10 mouse cellular contexts compared by ENCODE assay signal in the genomic region with DNA sequence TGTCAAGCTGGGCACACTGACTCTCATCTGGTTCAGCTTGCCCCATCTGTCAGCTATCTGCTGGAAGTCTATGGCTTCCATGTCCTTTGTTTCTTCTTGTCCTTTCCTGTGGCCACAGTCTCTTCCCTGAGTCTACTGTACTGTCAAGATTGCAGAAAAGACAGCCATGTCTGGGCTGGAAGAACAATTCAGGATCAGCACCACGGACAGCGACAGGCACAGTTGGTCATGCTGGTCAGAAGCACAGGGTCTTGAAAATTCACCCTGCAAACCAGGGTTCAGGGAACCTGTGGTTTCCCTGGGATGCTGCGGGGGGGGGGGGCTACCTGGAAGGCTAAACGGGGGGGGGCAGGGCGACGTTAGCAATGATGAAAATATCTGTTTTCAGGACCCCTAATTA. TPM values are rescaled to one million over a fixed set of nuclear protein-coding genes. Genes with fewer than 3 reads are reported as not detected.
DNase-seq lines count a peak whose midpoint lies in the region; ATAC-seq and TF ChIP-seq lines count a peak whose summit lies in the region.
"Had no signal": no experiment of that assay in that cellular context is flagged by ENCODE, and none has a peak within 500 bp of the region (broad histone marks: within the 10 kb centered on the region; RNA-seq: fewer than 3 reads in every experiment).

No protein-coding gene starts in this region.

- peak; percentile 84 for DNase-seq in hindbrain, embryonic 11.5 days (ENCODE audit: low spot score)
- DNase-seq in A20 (ENCODE audit: low read depth, low spot score) (peak; percentile 47), ZHBTc4 (ENCODE audit: low read depth, low spot score) (peak; percentile 79)
- DNase-seq in hindbrain, embryonic 14.5 days (ENCODE audit: low spot score): peak; percentile 70
- DNase-seq in left cerebral cortex, adult 8-10 months (ENCODE audit: low spot score in 2 of 2): no peak

- H3K4me3 ChIP-seq in hindbrain, embryonic 11.5 days (ENCODE audit: low read depth, low read length): no peak overlapping the region
- no peak overlapping the region for H3K4me3 ChIP-seq in hindbrain, embryonic 13.5 days
- H3K4me3 ChIP-seq in hindbrain, embryonic 14.5 days (replicated peaks; ENCODE audit: low read length): no peak overlapping the region
- H3K4me3 ChIP-seq in olfactory bulb, adult 2 months (ENCODE audit: insufficient read depth, low read depth, low read length): no peak overlapping the region
- H3K4me3 ChIP-seq in heart, embryonic 11.5 days (ENCODE audit: low read depth, low read length): no peak overlapping the region
- H3K4me3 ChIP-seq: neural tube, embryonic 12.5 days had no signal

- no peaks in the 10 kb centered on the region for H3K9me3 ChIP-seq in hindbrain, embryonic 11.5 days (ENCODE audit: control insufficient read depth, low read length)
- H3K9me3 ChIP-seq in hindbrain, embryonic 13.5 days: no peaks in the 10 kb centered on the region
- no peaks in the 10 kb centered on the region for H3K9me3 ChIP-seq in hindbrain, embryonic 14.5 days (ENCODE audit: control insufficient read depth, low read length)
- no peaks in the 10 kb centered on the region for H3K9me3 ChIP-seq in heart, embryonic 11.5 days (replicated peaks; ENCODE audit: control insufficient read depth, low read length)
- H3K9me3 ChIP-seq: neural tube, embryonic 12.5 days had no signal

- H3K27ac ChIP-seq in hindbrain, embryonic 11.5 days (ENCODE audit: low read depth, low read length): no peak overlapping the region
- H3K27ac ChIP-seq in hindbrain, embryonic 13.5 days: no peak overlapping the region
- H3K27ac ChIP-seq in hindbrain, embryonic 14.5 days: no peak overlapping the region
- H3K27ac ChIP-seq in olfactory bulb, adult 2 months (ENCODE audit: insufficient read depth, low read depth, low read length): peak overlapping the region; percentile 98
- no peak overlapping the region for H3K27ac ChIP-seq in heart, embryonic 11.5 days (ENCODE audit: low read depth, low read length)
- H3K27ac ChIP-seq: neural tube, embryonic 12.5 days had no signal

- H3K36me3 ChIP-seq in hindbrain, embryonic 11.5 days (ENCODE audit: control insufficient read depth, insufficient read depth, low read length): no peaks in the 10 kb centered on the region
- no peaks in the 10 kb centered on the region for H3K36me3 ChIP-seq in hindbrain, embryonic 13.5 days
- H3K36me3 ChIP-seq in hindbrain, embryonic 14.5 days (replicated peaks; ENCODE audit: control insufficient read depth, insufficient read depth): no peaks in the 10 kb centered on the region
- H3K36me3 ChIP-seq in heart, embryonic 11.5 days (ENCODE audit: control insufficient read depth, insufficient read depth, low read length): no peaks in the 10 kb centered on the region
- H3K36me3 ChIP-seq: neural tube, embryonic 12.5 days had no signal

- TF ChIP-seq CTCF in olfactory bulb, adult 2 months (IDR thresholded peaks at IDR 0.05; ENCODE audit: insufficient read depth, low read depth, low read length): no peak

- peaks cover 5% of the 10 kb centered on the region; the same call in 1 of the 2 replicates for H3K4me1 ChIP-seq in hindbrain, embryonic 11.5 days (replicated peaks; ENCODE audit: control insufficient read depth, insufficient read depth, low read length)
- H3K4me1 ChIP-seq in hindbrain, embryonic 13.5 days (replicated peaks): peaks cover 28% of the 10 kb centered on the region
- H3K4me1 ChIP-seq in hindbrain, embryonic 14.5 days (replicated peaks; ENCODE audit: control insufficient read depth, insufficient read depth, low read length): 0 out of 2 replicates have a peak, but pooled peaks cover under 1% of the 10 kb centered on the region
- H3K4me1 ChIP-seq in olfactory bulb, adult 2 months (ENCODE audit: control insufficient read depth, insufficient read depth, low read length): peaks cover 38% of the 10 kb centered on the region
- no peaks in the 10 kb centered on the region for H3K4me1 ChIP-seq in heart, embryonic 11.5 days (ENCODE audit: control insufficient read depth, insufficient read depth, low read length)

- H3K27me3 ChIP-seq in hindbrain, embryonic 11.5 days (ENCODE audit: control insufficient read depth, insufficient read depth, low read length): peaks cover 2% of the 10 kb centered on the region; the same call in 1 of the 2 replicates
- H3K27me3 ChIP-seq in hindbrain, embryonic 13.5 days: peaks cover 21% of the 10 kb centered on the region
- H3K27me3 ChIP-seq in hindbrain, embryonic 14.5 days (ENCODE audit: control insufficient read depth, insufficient read depth, low read length): no peaks in the 10 kb centered on the region
- H3K27me3 ChIP-seq in heart, embryonic 11.5 days (ENCODE audit: control insufficient read depth, insufficient read depth, low read length): peaks cover 15% of the 10 kb centered on the region

- H3K9ac ChIP-seq in hindbrain, embryonic 11.5 days (ENCODE audit: low read depth, low read length): no peak overlapping the region
- H3K9ac ChIP-seq in hindbrain, embryonic 13.5 days: no peak overlapping the region
- H3K9ac ChIP-seq in hindbrain, embryonic 14.5 days: no peak overlapping the region
- H3K9ac ChIP-seq in heart, embryonic 11.5 days (ENCODE audit: low read depth, low read length): no peak overlapping the region
- H3K9ac ChIP-seq: neural tube, embryonic 12.5 days had no signal

- no peak overlapping the region for H3K4me2 ChIP-seq in hindbrain, embryonic 11.5 days (replicated peaks; ENCODE audit: low read depth, low read length)
- H3K4me2 ChIP-seq in hindbrain, embryonic 13.5 days: no peak overlapping the region
- no peak overlapping the region for H3K4me2 ChIP-seq in hindbrain, embryonic 14.5 days (replicated peaks)
- no peak overlapping the region for H3K4me2 ChIP-seq in heart, embryonic 11.5 days
- H3K4me2 ChIP-seq: neural tube, embryonic 12.5 days had no signal

- no peak for ATAC-seq in hindbrain, embryonic 11.5 days (ENCODE audit: low FRiP score)
- no peak for ATAC-seq in hindbrain, embryonic 13.5 days (ENCODE audit: low FRiP score)
- ATAC-seq in hindbrain, embryonic 14.5 days (ENCODE audit: low FRiP score): no peak
- no peak for ATAC-seq in heart, embryonic 11.5 days (replicated peaks; ENCODE audit: insufficient number of reproducible peaks, low FRiP score, low TSS enrichment)

- no peak for TF ChIP-seq POLR2A in olfactory bulb, adult 2 months (IDR thresholded peaks at IDR 0.05; ENCODE audit: insufficient read depth, low read depth, low read length)

- under 1% methylated on average over 6 of the region's 6 CpGs for WGBS in hindbrain, embryonic 11.5 days
- WGBS in hindbrain, embryonic 13.5 days: 5% methylated on average over 6 of the region's 6 CpGs
- 5% methylated on average over 6 of the region's 6 CpGs for WGBS in hindbrain, embryonic 14.5 days
- WGBS in olfactory bulb, adult 2 months: 7% methylated on average over 6 of the region's 6 CpGs
- WGBS in heart, embryonic 11.5 days (ENCODE audit: insufficient replicate concordance): 0% methylated on average over 6 of the region's 6 CpGs

RNA-seq across cellular contexts. Expression of a gene that starts 9.4 kb away (rescaled TPM):
- 0.14 and 0.74 TPM in 2 replicates for polyA plus RNA-seq in hindbrain, embryonic 11.5 days (2014; fragmentation: Nextera tagmentation; extraction: Ambion mirVana)
- polyA plus RNA-seq in hindbrain, embryonic 13.5 days (2015; fragmentation: Nextera tagmentation; extraction: Ambion mirVana): 0.34 and 0.39 TPM in 2 replicates
- 0.80 and 0.86 TPM in 2 replicates for polyA plus RNA-seq in hindbrain, embryonic 14.5 days (2014; fragmentation: Nextera tagmentation; extraction: Ambion mirVana)
- polyA plus RNA-seq in olfactory bulb, adult 2 months (2012; ENCODE audit: insufficient read depth, insufficient read length, low replicate concordance, missing spikeins): not detected in 2 replicates
- 10 to 100 TPM; 64.3 to 80.9 (median 66.4) TPM for total RNA-seq in left cerebral cortex, adult 8-10 months (2022)
- polyA plus RNA-seq in heart, embryonic 11.5 days (2014; fragmentation: Nextera tagmentation; extraction: Ambion mirVana): 0.01 TPM in 1 of 2 replicates, not detected in the other
- polyA plus RNA-seq: heart, embryonic 16.5 days had no signal

RNA-seq across cellular contexts. Expression of a gene that starts 13.5 kb away (rescaled TPM):
- polyA plus RNA-seq in hindbrain, embryonic 11.5 days (2014; fragmentation: Nextera tagmentation; extraction: Ambion mirVana): 68.0 and 71.4 TPM in 2 replicates
- polyA plus RNA-seq in hindbrain, embryonic 13.5 days (2015; fragmentation: Nextera tagmentation; extraction: Ambion mirVana): 74.7 and 75.9 TPM in 2 replicates
- polyA plus RNA-seq in hindbrain, embryonic 14.5 days (2014; fragmentation: Nextera tagmentation; extraction: Ambion mirVana): 75.0 and 83.7 TPM in 2 replicates
- polyA plus RNA-seq in olfactory bulb, adult 2 months (2012; ENCODE audit: insufficient read depth, insufficient read length, low replicate concordance, missing spikeins): not detected in 2 replicates
- total RNA-seq in left cerebral cortex, adult 8-10 months (2022): 10 to 100 TPM; 32.5 to 39.3 (median 38.4) TPM
- 48.1 and 53.8 TPM in 2 replicates for polyA plus RNA-seq in heart, embryonic 11.5 days (2014; fragmentation: Nextera tagmentation; extraction: Ambion mirVana)

RNA-seq across cellular contexts. Expression of a gene that starts 22.6 kb away (rescaled TPM):
- polyA plus RNA-seq in hindbrain, embryonic 11.5 days (2014; fragmentation: Nextera tagmentation; extraction: Ambion mirVana): 140 and 145 TPM in 2 replicates
- polyA plus RNA-seq in hindbrain, embryonic 13.5 days (2015; fragmentation: Nextera tagmentation; extraction: Ambion mirVana): 115 and 118 TPM in 2 replicates
- 102 and 115 TPM in 2 replicates for polyA plus RNA-seq in hindbrain, embryonic 14.5 days (2014; fragmentation: Nextera tagmentation; extraction: Ambion mirVana)
- polyA plus RNA-seq in olfactory bulb, adult 2 months (2012; ENCODE audit: insufficient read depth, insufficient read length, low replicate concordance, missing spikeins): not detected in 2 replicates
- 100 to 1,000 TPM in 3 of 4 experiments, 10 to 100 TPM in 1; 98.1 to 118 (median 107) TPM for total RNA-seq in left cerebral cortex, adult 8-10 months (2022)
- polyA plus RNA-seq in heart, embryonic 11.5 days (2014; fragmentation: Nextera tagmentation; extraction: Ambion mirVana): 90.2 and 94.4 TPM in 2 replicates

RNA-seq across cellular contexts. Expression of a gene that starts 42.0 kb away (rescaled TPM):
- polyA plus RNA-seq in hindbrain, embryonic 11.5 days (2014; fragmentation: Nextera tagmentation; extraction: Ambion mirVana): not detected in 2 replicates
- not detected in 2 replicates for polyA plus RNA-seq in hindbrain, embryonic 13.5 days (2015; fragmentation: Nextera tagmentation; extraction: Ambion mirVana)
- not detected in 2 replicates for polyA plus RNA-seq in hindbrain, embryonic 14.5 days (2014; fragmentation: Nextera tagmentation; extraction: Ambion mirVana)
- polyA plus RNA-seq in olfactory bulb, adult 2 months (2012; ENCODE audit: insufficient read depth, insufficient read length, low replicate concordance, missing spikeins): not detected in 2 replicates
- total RNA-seq in left cerebral cortex, adult 8-10 months (2022): 10 to 100 TPM in 2 of 4 experiments, 1 to 10 TPM in 2; 6.0 to 10.8 (median 9.5) TPM
- polyA plus RNA-seq in heart, embryonic 11.5 days (2014; fragmentation: Nextera tagmentation; extraction: Ambion mirVana): not detected in 2 replicates

RNA-seq across cellular contexts. Expression of a gene that starts 43.8 kb away (rescaled TPM):
- polyA plus RNA-seq in hindbrain, embryonic 11.5 days (2014; fragmentation: Nextera tagmentation; extraction: Ambion mirVana): 38.5 and 39.1 TPM in 2 replicates
- 36.9 and 37.7 TPM in 2 replicates for polyA plus RNA-seq in hindbrain, embryonic 13.5 days (2015; fragmentation: Nextera tagmentation; extraction: Ambion mirVana)
- polyA plus RNA-seq in hindbrain, embryonic 14.5 days (2014; fragmentation: Nextera tagmentation; extraction: Ambion mirVana): 36.4 and 38.6 TPM in 2 replicates
- not detected in 2 replicates for polyA plus RNA-seq in olfactory bulb, adult 2 months (2012; ENCODE audit: insufficient read depth, insufficient read length, low replicate concordance, missing spikeins)
- total RNA-seq in left cerebral cortex, adult 8-10 months (2022): 10 to 100 TPM; 30.2 to 33.7 (median 30.9) TPM
- 26.8 and 29.5 TPM in 2 replicates for polyA plus RNA-seq in heart, embryonic 11.5 days (2014; fragmentation: Nextera tagmentation; extraction: Ambion mirVana)

Comparison
In these comparisons a context has a peak if more than half of its experiments do, and no peak if none do; other contexts are left out.
1. DNase-seq: peak in hindbrain, embryonic 11.5 days (single experiment), A20 (single experiment), ZHBTc4 (single experiment) and hindbrain, embryonic 14.5 days (single experiment); none in left cerebral cortex, adult 8-10 months (0 of 2).